Mouse (Mus musculus) heart, adult 2 months (tissue): Measurements from ENCODE around the gene Rpl3l. TPM values are rescaled to one million over a fixed set of nuclear protein-coding genes. Genes with fewer than 3 reads are reported as not detected.
A peak's percentile ranks its signal among the peaks of the same experiment; 100 is the strongest.

Experiments used
- DNase-seq, 2 experiments: peaks; one replicate each; pipeline ENCODE4 v3.0.0; 2021
- H3K27ac ChIP-seq: fragments of 200-600 bp; 2 replicates; pipeline ENCODE4 v1.8.1; 2022
- H3K27me3 ChIP-seq: fragments of 200-500 bp; 2 replicates; pipeline ENCODE4 v1.6.1; 2012; ENCODE audit warnings: mild to moderate bottlenecking, low read length, inconsistent platforms, mixed read lengths; ENCODE audit not compliant: control insufficient read depth, insufficient read depth
- H3K36me3 ChIP-seq: fragments of 200-500 bp; 2 replicates; pipeline ENCODE4 v1.6.1; 2012; ENCODE audit warnings: low read length, inconsistent platforms; ENCODE audit not compliant: control insufficient read depth, insufficient read depth
- H3K4me1 ChIP-seq: fragments of 200-500 bp; 2 replicates; pipeline ENCODE4 v1.6.1; 2011; ENCODE audit warnings: low read length; ENCODE audit not compliant: control insufficient read depth, insufficient read depth
- H3K4me3 ChIP-seq: fragments of 200-600 bp; 2 replicates; pipeline ENCODE4 v1.8.1; 2022
- H3K79me2 ChIP-seq: fragments of 200-500 bp; replicated peaks from 2 replicates; pipeline ENCODE4 v1.6.1; 2012; ENCODE audit warnings: mild to moderate bottlenecking, inconsistent platforms, low read length, moderate library complexity, mixed read lengths; ENCODE audit not compliant: control insufficient read depth, insufficient read depth
- H3K9ac ChIP-seq: fragments of 200-500 bp; 2 replicates; pipeline ENCODE4 v1.6.1; 2012; ENCODE audit warnings: low read depth, mild to moderate bottlenecking, control low read depth, inconsistent platforms, low read length, mixed read lengths
- CTCF ChIP-seq: fragments of 200-600 bp; IDR thresholded peaks from 2 replicates; pipeline ENCODE4 v1.8.1; 2022; ENCODE audit warnings: antibody characterized with exemption, mild to moderate bottlenecking, moderate library complexity
- EP300 ChIP-seq: fragments of 200-500 bp; IDR thresholded peaks from 2 replicates; pipeline ENCODE4 v1.6.1; 2011; ENCODE audit warnings: low read depth, low read length, control low read depth; ENCODE audit not compliant: insufficient read depth
- POLR2A ChIP-seq: fragments of 200-500 bp; IDR thresholded peaks from 2 replicates; pipeline ENCODE4 v1.6.1; 2011; ENCODE audit warnings: mild to moderate bottlenecking, low read depth, low read length, control low read depth; ENCODE audit not compliant: insufficient read depth
- WGBS: fragments of 180-500 bp; shearing (Covaris S2); methylation state at CpG from one replicate; pipeline ENCODE4 v1.1.7; 2018; 5-methylcytosine and 5-hydroxymethylcytosine counted together
- intact Hi-C: fragments of 180-260 bp; cut with DNase I; formaldehyde crosslinking; loops from one replicate; pipeline ENCODE4 v1.15.1; 2025
- polyA plus RNA-seq: library from polyadenylated mRNA; depleted of rRNA; stranded (reverse); fragments of >200 nt; gene quantifications from 2 replicates; pipeline ENCODE4 v1.2.3, GENCODE M21; 2012
- total RNA-seq, 2 experiments: library from RNA; stranded (reverse); gene quantifications; 2 replicates each; pipeline ENCODE4 v1.2.3; 2021

Rpl3l gene
- total and polyA plus RNA-seq, 3 experiments, result 213 to 472 (median 386) TPM

DNA sequence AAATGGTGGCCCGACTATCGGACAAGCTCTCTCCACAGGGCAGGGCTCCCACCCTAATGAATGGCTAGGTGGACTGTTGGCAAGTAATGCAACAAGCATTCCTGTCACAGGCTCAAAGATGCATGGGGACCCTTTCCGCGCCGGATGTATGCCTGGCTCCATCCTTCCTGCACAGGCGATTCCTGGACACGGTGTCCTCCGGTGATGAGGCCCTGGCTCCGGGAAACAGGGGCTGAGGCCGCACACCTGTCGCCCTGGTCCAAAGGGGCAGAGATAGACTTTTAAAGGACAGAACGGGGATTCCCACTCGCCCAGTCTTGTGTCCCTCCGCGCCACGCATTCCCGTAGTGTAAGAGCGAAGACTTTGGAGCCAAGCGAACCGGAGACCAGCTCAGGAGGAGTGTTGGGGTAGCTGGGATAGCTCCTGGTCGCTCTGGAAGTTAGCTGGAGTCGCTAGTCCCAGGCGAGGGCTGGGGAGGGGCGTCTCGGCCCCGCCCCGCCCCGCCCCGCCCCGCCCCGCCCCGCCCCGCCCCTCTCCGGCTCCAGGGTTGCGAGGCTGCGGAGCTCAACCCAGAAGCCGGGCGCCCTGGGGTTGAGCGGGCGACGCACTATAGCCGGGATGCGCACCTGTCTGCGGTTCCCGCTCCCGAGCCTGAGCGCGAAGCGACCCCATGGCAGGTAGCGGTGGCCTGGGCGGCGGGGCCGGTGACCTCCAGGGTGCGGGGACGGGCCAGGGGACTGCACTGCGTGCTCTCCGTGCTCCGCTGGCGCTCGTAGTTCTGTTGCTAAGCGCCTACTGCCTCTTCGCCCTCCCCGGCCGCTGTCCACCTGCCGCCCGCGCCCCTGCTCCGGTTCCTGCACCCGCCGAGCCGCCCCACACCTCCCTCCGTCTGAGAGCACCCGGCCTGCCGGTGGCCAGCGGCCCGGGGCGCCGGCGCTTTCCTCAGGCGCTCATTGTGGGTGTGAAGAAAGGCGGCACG, 25.1 kb downstream of the Rpl3l start, which contains the start of gene Hs3st6:
Hs3st6 (plus strand) TSS at position 574 of the 980 bp plus-strand sequence.
- WGBS, result under 1% methylated on average over 70 of the region's 82 CpGs
- no peaks in the 10 kb centered on the region; the same call in 1 of the 2 replicates for H3K4me1 ChIP-seq
- no peak within 1 kb of the TSS for H3K27ac ChIP-seq
- no peaks in the 10 kb centered on the region for H3K36me3 ChIP-seq
- no peaks in the 10 kb centered on the region for H3K79me2 ChIP-seq
- TF ChIP-seq CTCF (no peak), POLR2A (no peak), EP300 (no peak)
- peak within 1 kb of the TSS; percentile 34 for H3K4me3 ChIP-seq
- H3K27me3 ChIP-seq, result peaks cover 17% of the 10 kb centered on the region
- H3K9ac ChIP-seq, result peak within 1 kb of the TSS; percentile 40
- DNase-seq, result peak in 1 of 2 experiments; percentile 32
- intact Hi-C loops, result no loop called here

DNA sequence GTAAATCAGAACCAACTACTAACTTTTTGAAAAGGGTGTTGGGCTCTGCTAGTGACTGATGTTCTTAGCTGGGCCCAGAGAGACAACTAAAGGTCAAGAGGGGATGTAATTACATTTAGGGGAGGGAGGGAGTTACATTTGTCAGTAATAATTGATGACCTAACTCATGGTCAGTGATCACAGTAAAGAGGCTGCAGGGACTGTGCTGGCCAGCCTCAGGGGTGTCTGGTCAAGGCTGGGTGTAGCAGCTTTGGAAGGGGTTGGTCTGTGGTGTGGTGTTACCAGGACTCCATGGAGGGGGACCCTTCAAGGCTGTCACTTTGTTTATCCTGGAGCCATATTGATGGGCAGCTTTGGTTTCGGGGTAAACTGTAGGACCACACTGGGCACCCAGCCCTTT, 29.8 kb downstream of the Rpl3l start:
- H3K36me3 ChIP-seq, result no peaks in the 10 kb centered on the region
- H3K27ac ChIP-seq, result no peak overlapping the region
- no peak overlapping the region for H3K4me3 ChIP-seq
- intact Hi-C loops, result no loop called here
- H3K79me2 ChIP-seq, result no peaks in the 10 kb centered on the region
- no peak for DNase-seq
- no peak for TF ChIP-seq EP300
- no peaks in the 10 kb centered on the region; the same call in 1 of the 2 replicates for H3K4me1 ChIP-seq
- H3K9ac ChIP-seq, result no peak overlapping the region
- 69% methylated on average over 1 of the region's 1 CpGs for WGBS
- peaks cover 10% of the 10 kb centered on the region for H3K27me3 ChIP-seq

DNA sequence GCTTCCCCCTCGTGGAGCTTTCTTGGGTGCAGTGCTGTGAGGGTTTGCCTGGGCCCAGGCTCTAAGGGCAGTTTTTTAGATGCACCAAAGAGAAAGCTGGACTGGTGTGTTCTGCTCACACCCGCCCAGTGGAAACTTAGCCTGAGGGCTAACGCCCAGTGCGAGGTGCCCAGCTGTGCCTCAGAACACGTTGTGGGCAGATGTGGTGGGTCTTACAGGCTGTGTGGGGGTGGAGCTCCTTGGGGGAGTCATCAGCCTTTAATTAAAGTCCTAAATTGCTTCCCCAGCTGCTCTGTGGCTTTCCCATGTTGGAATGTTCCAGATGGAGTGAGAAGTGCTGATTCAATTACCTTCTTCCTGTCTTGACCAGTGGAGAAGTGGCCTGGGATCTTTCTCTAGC, 33.5 kb downstream of the Rpl3l start:
- intact Hi-C loops, result no loop called here
- no peak for DNase-seq
- H3K36me3 ChIP-seq, result no peaks in the 10 kb centered on the region
- no peak overlapping the region for H3K4me3 ChIP-seq
- H3K79me2 ChIP-seq, result no peaks in the 10 kb centered on the region
- no peak overlapping the region for H3K27ac ChIP-seq
- H3K27me3 ChIP-seq, result no peaks in the 10 kb centered on the region
- no peak overlapping the region for H3K9ac ChIP-seq
- 53% methylated on average over 5 of the region's 5 CpGs for WGBS
- H3K4me1 ChIP-seq, result no peaks in the 10 kb centered on the region
- TF ChIP-seq CTCF (no peak), EP300 (no peak), POLR2A (no peak)

DNA sequence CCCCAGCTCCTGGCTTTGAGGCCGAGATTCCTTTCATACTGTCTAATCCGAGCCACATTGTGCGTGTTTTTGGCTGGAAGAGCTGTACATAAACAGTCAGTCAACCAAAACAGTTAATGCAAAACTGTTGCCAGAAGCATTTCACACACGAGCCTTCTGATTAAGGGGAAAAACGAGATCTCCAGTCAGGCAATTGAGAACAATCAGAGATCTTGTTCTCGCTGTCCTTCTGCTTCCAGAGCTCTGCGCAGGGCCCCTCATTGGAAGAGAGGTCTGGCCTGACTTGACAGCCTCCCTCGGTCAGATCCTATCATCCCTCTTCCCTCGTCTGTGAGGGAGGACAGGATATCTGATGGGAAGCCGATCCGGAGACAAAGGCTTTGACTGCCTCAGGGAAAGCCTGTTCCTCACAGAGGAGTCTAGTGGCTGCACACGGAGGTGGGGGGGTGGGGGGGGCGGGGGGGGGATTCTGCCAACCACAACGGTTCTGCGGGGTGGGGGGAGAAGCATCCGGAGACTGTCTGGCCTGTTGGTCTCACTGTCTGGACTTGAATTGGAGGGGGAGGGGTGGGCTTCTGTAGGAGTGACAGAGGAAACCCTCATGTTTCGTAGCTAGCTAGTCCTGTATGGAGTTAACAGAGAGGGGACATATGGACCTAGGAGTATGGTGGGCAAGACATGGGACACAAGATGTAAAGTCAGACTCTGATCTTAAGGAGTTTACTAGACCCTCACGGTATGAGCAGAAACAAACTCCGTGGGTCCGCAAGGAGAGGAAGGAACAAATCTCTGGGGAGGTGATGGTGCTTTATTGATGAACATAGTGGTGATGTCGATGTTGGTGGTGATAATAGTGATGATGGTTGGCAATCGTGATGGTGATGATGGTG, 37.6 kb downstream of the Rpl3l start:
- no peaks in the 10 kb centered on the region for H3K27me3 ChIP-seq
- no peak overlapping the region for H3K9ac ChIP-seq
- no peak for DNase-seq
- H3K4me1 ChIP-seq, result no peaks in the 10 kb centered on the region
- no peak overlapping the region for H3K4me3 ChIP-seq
- H3K27ac ChIP-seq, result no peak overlapping the region
- no peaks in the 10 kb centered on the region for H3K36me3 ChIP-seq
- TF ChIP-seq CTCF (no peak), EP300 (no peak), POLR2A (no peak)
- intact Hi-C loops, result no loop called here
- H3K79me2 ChIP-seq, result no peaks in the 10 kb centered on the region
- 39% methylated on average over 21 of the region's 22 CpGs for WGBS

DNA sequence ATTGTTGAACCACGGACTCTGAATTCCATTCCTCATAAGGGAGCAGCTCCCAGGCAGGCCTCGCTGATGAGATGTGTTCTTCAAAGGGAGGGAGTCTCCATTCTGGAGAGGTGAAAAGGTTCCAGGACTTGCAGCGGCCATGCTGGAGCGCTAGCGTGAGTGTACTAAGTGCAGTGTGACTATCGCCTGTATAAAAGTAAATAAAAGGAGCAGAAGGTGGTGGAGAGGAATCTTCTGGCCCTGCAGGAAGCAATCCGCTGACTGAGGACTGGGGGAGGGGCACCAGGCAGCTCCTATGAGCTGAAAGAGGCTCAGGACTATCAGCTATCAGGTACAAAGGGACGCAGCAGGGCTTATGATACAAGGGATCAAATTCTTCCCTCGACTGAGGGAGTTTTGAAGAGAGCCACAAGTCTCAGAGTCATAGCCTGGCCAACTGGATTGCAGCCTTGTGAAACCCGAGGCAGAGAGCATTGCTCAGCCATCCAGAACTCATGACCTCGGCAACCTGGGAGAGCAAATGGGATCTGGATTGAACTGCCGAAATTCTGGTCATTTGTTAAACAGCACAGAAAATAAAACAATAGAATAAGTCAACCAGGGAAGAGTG, 38.8 kb downstream of the Rpl3l start:
- Histone ChIP-seq H3K4me1 (no peaks in the 10 kb centered on the region), H3K36me3 (no peaks in the 10 kb centered on the region), H3K9ac (no peak overlapping the region), H3K27ac (no peak overlapping the region), H3K79me2 (no peaks in the 10 kb centered on the region), H3K4me3 (no peak overlapping the region), H3K27me3 (no peaks in the 10 kb centered on the region)
- no peak for TF ChIP-seq EP300
- no peak for TF ChIP-seq POLR2A
- TF ChIP-seq CTCF, result no peak
- intact Hi-C loops, result no loop called here
- 40% methylated on average over 12 of the region's 12 CpGs for WGBS
- DNase-seq, result no peak

DNA sequence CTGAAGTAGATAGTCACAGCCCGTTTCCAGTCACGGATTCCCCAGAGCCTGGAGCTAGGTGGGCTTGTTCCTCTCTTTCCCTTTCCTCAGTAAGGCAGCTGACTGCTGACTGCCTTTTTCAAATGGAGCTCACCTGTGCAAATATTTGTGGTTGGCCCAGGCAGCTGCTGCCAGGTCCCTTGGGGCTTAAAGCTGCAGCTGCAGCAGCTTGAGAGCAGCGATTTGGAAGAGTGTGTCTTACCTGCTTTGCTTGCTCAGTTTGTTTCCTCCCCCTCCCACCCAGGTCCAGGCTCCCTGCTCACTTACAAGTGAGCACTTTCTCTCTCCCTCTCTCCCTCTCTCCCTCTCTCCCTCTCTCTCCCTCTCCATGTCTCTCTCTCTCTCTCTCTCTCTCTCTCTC, 41.5 kb downstream of the Rpl3l start:
- no peak overlapping the region for H3K27ac ChIP-seq
- intact Hi-C loops, result no loop called here
- no peaks in the 10 kb centered on the region for H3K4me1 ChIP-seq
- no peaks in the 10 kb centered on the region for H3K27me3 ChIP-seq
- no peaks in the 10 kb centered on the region for H3K36me3 ChIP-seq
- DNase-seq, result no peak
- 31% methylated on average over 3 of the region's 3 CpGs for WGBS
- H3K4me3 ChIP-seq, result no peak overlapping the region
- TF ChIP-seq CTCF (no peak), EP300 (no peak), POLR2A (no peak)
- no peak overlapping the region for H3K9ac ChIP-seq
- H3K79me2 ChIP-seq, result no peaks in the 10 kb centered on the region
